Mouse (Mus musculus) E14TG2a.4 (cell line): Measurements from ENCODE around the gene Ung.

Source experiments
- CTCF ChIP-seq: conservative IDR thresholded peaks from 2 replicates; pipeline ENCODE4 v1.5.1; 2014; ENCODE audit warnings: low read length
- POU5F1 ChIP-seq: IDR thresholded peaks from 2 replicates; pipeline ENCODE4 v1.6.1; 2014; ENCODE audit warnings: low read length, borderline replicate concordance

DNA sequence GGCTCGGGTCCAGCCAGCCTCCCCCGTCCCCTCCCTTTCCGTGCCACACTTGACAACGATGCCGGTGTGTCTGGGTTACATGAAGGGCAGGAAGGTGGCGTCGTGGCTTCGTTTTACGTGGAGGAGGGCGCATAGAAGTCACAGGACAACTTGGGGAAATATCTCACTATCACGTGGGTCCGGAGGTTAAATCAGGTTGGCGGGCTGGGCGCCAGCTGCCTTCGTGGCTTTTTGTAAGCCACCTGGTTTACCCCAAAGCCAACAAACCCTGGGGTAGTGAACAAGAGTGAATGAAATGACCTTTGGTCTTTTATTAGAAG lies 1.3 kb downstream of the Ung start:
- TF ChIP-seq CTCF (no peak), POU5F1 (no peak)
